Mouse (Mus musculus) C2C12 (cell line): ENCODE measurements around the gene Anp32e.
"Not testable (repeated sequence)": the region's sequence is repeated elsewhere in the genome, so short reads cannot be mapped to it uniquely, and the experiment has no call there.

Source experiments
- CTCF ChIP-seq: IDR thresholded peaks from one replicate; pipeline ENCODE4 v1.5.1; 2011; ENCODE audit not compliant: control insufficient read depth, insufficient read depth, insufficient read length
- USF1 ChIP-seq: IDR thresholded peaks from one replicate; pipeline ENCODE4 v1.6.1; 2011; ENCODE audit warnings: low read depth, mild to moderate bottlenecking, control low read depth, moderate library complexity

DNA sequence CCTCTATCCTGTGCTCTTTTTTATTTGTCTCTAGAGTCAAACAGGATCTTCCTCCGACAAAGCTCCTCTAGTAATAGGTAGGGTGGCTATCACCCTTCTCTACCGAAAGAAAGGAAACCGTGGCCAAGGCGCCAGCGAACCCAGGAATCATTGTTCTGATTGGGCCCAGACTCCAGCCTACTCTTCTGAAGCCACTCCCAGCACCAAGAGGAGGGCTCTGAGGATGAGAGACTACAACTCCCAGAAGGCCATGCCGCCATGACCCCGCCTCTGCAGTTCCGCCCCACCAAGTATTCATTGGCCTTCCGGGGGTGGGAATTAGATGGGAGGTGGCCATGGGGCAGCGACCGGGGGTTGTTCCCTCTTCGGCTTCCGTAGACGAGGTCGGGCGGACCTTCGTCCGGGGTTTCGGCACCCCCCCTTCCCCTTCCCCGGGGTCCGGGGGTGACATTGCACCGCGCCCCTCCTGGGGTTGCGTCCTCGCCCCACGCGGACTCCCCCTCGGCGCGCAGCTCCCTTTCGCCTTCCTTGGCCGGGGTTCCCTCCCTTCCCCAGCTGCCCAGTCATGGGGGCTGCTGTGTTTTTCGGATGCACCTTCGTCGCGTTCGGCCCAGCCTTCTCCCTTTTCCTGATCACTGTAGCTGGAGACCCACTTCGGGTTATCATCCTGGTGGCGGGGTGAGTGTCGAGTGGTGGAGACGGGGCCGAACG, 35.3 kb upstream of the Anp32e start, which contains the start of gene Aph1a:
- not testable (repeated sequence) for TF ChIP-seq CTCF, USF1
